In genomic region chr12:76708956-76709794, GRCm38 (mm10) we compare ENCODE assay signal across 7 mouse cellular contexts. TPM values are rescaled to one million over a fixed set of nuclear protein-coding genes. Genes with fewer than 3 reads are reported as not detected.
DNase-seq lines count a peak whose midpoint lies in the region; ATAC-seq lines count a peak whose summit lies in the region.

No protein-coding gene starts in this region.

- ATAC-seq in forebrain, embryonic 13.5 days: peak; percentile 23
- ATAC-seq in megakaryocyte, adult 5-6 weeks (ENCODE audit: poor library complexity, severe bottlenecking): peak; percentile 38; the same call in 1 of the 2 replicates

- intact Hi-C loops in heart, postnatal 36 days (cut with DNase I): no loop called here
- intact Hi-C loops in left cerebral cortex, postnatal 25 days (cut with DNase I): no loop called here

- peak overlapping the region; percentile 75 for H3K9ac ChIP-seq in forebrain, embryonic 13.5 days

- 4% methylated on average over 32 of the region's 34 CpGs for WGBS in forebrain, embryonic 13.5 days

- peak; percentile 73 for DNase-seq in adrenal gland, postnatal 10 days
- DNase-seq in cerebellum, adult 11-12 months: peak; percentile 89
- peak; percentile 58 to 64 for DNase-seq in heart, postnatal 36 days
- DNase-seq in left cerebral cortex, postnatal 25 days (ENCODE audit: low spot score in 2 of 2): peak; percentile 13 to 30
- DNase-seq in spleen, postnatal 36 days (ENCODE audit: low spot score in 2 of 2): peak; percentile 5 to 30

- peak overlapping the region; percentile 74 for H3K4me3 ChIP-seq in forebrain, embryonic 13.5 days

- no peaks in the 10 kb centered on the region for H3K9me3 ChIP-seq in forebrain, embryonic 13.5 days (replicated peaks)

- H3K36me3 ChIP-seq in forebrain, embryonic 13.5 days (ENCODE audit: poor library complexity, severe bottlenecking): no peaks in the 10 kb centered on the region

- no peak overlapping the region; the same call in 1 of the 2 replicates for H3K27ac ChIP-seq in forebrain, embryonic 13.5 days

- peak overlapping the region; percentile 100 for H3K4me2 ChIP-seq in forebrain, embryonic 13.5 days

- H3K27me3 ChIP-seq in forebrain, embryonic 13.5 days: peaks cover 75% of the 10 kb centered on the region

- peaks cover 14% of the 10 kb centered on the region for H3K4me1 ChIP-seq in forebrain, embryonic 13.5 days

RNA-seq across cellular contexts. Expression of gene Sptb, which starts 1.2 kb away (rescaled TPM):
- 10 to 100 TPM; 35.9 to 43.5 TPM for total RNA-seq in adrenal gland, postnatal 10 days (2021)
- polyA plus RNA-seq in forebrain, embryonic 13.5 days (2015; fragmentation: Nextera tagmentation; extraction: Ambion mirVana): 0.39 and 0.67 TPM in 2 replicates
- total RNA-seq in heart, postnatal 36 days (2021): 10 to 100 TPM; 88.4 to 94.2 TPM
- total RNA-seq in left cerebral cortex, postnatal 25 days (2021): 10 to 100 TPM; 75.3 to 82.1 TPM
- total RNA-seq in megakaryocyte, adult 5-6 weeks (2015): 1.3 and 2.3 TPM in 2 replicates
- 2.4 and 6.1 TPM in 2 replicates for total RNA-seq in megakaryocyte, adult 5-6 weeks (2017)

RNA-seq across cellular contexts. Expression of gene Churc1, which starts 56.2 kb away (rescaled TPM):
- 10 to 100 TPM; 76.2 to 77.6 TPM for total RNA-seq in adrenal gland, postnatal 10 days (2021)
- polyA plus RNA-seq in forebrain, embryonic 13.5 days (2015; fragmentation: Nextera tagmentation; extraction: Ambion mirVana): 116 and 119 TPM in 2 replicates
- total RNA-seq in heart, postnatal 36 days (2021): 10 to 100 TPM; 84.7 to 89.3 TPM
- total RNA-seq in left cerebral cortex, postnatal 25 days (2021): 10 to 100 TPM; 32.0 to 34.3 TPM
- 43.5 and 78.3 TPM in 2 replicates for total RNA-seq in megakaryocyte, adult 5-6 weeks (2015)
- 32.6 and 37.0 TPM in 2 replicates for total RNA-seq in megakaryocyte, adult 5-6 weeks (2017)

RNA-seq across cellular contexts. Expression of gene Fntb, which starts 56.2 kb away (rescaled TPM):
- 10 to 100 TPM; 17.9 to 20.1 TPM for total RNA-seq in adrenal gland, postnatal 10 days (2021)
- 30.1 and 32.9 TPM in 2 replicates for polyA plus RNA-seq in forebrain, embryonic 13.5 days (2015; fragmentation: Nextera tagmentation; extraction: Ambion mirVana)
- total RNA-seq in heart, postnatal 36 days (2021): 10 to 100 TPM; 13.3 to 14.5 TPM
- 10 to 100 TPM; 23.3 to 28.3 TPM for total RNA-seq in left cerebral cortex, postnatal 25 days (2021)
- 3.1 and 5.2 TPM in 2 replicates for total RNA-seq in megakaryocyte, adult 5-6 weeks (2015)
- 2.2 and 2.8 TPM in 2 replicates for total RNA-seq in megakaryocyte, adult 5-6 weeks (2017)

Comparison
In these comparisons a context has a peak if more than half of its experiments do, and no peak if none do; other contexts are left out.
1. DNase-seq: peak in every context shown above with its lines; median percentile 89 in cerebellum, adult 11-12 months; 73 in adrenal gland, postnatal 10 days; 61 in heart, postnatal 36 days; 22 in left cerebral cortex, postnatal 25 days; 18 in spleen, postnatal 36 days.
2. RNA of gene Sptb, which starts 1.2 kb away (total RNA-seq): 88.4 to 94.2 TPM in heart, postnatal 36 days, 75.3 to 82.1 TPM in left cerebral cortex, postnatal 25 days and 35.9 to 43.5 TPM in adrenal gland, postnatal 10 days; 1.3 to 6.1 TPM in megakaryocyte, adult 5-6 weeks; every median in the first group is over 4 times any median in the second.